8 mouse cellular contexts compared by ENCODE assay signal in genomic region chr5:75155741-75156553, GRCm38 (mm10). TPM values are rescaled to one million over a fixed set of nuclear protein-coding genes. Genes with fewer than 3 reads are reported as not detected.
DNase-seq lines count a peak whose midpoint lies in the region; ATAC-seq and TF ChIP-seq lines count a peak whose summit lies in the region.

No protein-coding gene starts in this region.

- ATAC-seq in embryonic facial prominence, embryonic 14.5 days (ENCODE audit: low read depth), result peak; percentile 84
- peak; percentile 88 for ATAC-seq in heart, embryonic 12.5 days (ENCODE audit: insufficient number of reproducible peaks, low FRiP score)
- peak; percentile 89 for ATAC-seq in kidney, embryonic 15.5 days (replicated peaks; ENCODE audit: low FRiP score)
- ATAC-seq in liver, embryonic 11.5 days (replicated peaks; ENCODE audit: low FRiP score), result peak; percentile 84

- no peaks in the 10 kb centered on the region for H3K9me3 ChIP-seq in embryonic facial prominence, embryonic 14.5 days (ENCODE audit: control insufficient read depth, low read length)
- no peaks in the 10 kb centered on the region for H3K9me3 ChIP-seq in heart, embryonic 12.5 days (replicated peaks)
- H3K9me3 ChIP-seq in kidney, embryonic 15.5 days (replicated peaks), result no peaks in the 10 kb centered on the region
- H3K9me3 ChIP-seq in liver, embryonic 11.5 days (ENCODE audit: control insufficient read depth, low read length), result no peaks in the 10 kb centered on the region

- peak overlapping the region; percentile 98 for H3K9ac ChIP-seq in embryonic facial prominence, embryonic 14.5 days (ENCODE audit: low read depth, low read length)
- H3K9ac ChIP-seq in heart, embryonic 12.5 days, result peak overlapping the region; percentile 70
- H3K9ac ChIP-seq in kidney, embryonic 15.5 days, result peak overlapping the region; percentile 45
- peak overlapping the region; percentile 45 for H3K9ac ChIP-seq in liver, embryonic 11.5 days (ENCODE audit: low read depth, low read length)

- no peak overlapping the region for H3K27ac ChIP-seq in bone marrow, adult 2 months (ENCODE audit: control insufficient read depth, insufficient read depth, low read depth, low read length, poor library complexity)
- H3K27ac ChIP-seq in embryonic facial prominence, embryonic 14.5 days (replicated peaks; ENCODE audit: low read depth, low read length), result peak overlapping the region; percentile 99
- peak overlapping the region; percentile 73 for H3K27ac ChIP-seq in heart, embryonic 12.5 days (ENCODE audit: poor library complexity, severe bottlenecking)
- peak overlapping the region; percentile 81 for H3K27ac ChIP-seq in kidney, embryonic 15.5 days
- H3K27ac ChIP-seq in liver, embryonic 11.5 days (ENCODE audit: low read depth, low read length), result peak overlapping the region; percentile 56

- peak overlapping the region; percentile 63 for H3K4me2 ChIP-seq in embryonic facial prominence, embryonic 14.5 days (ENCODE audit: low read depth, low read length)
- H3K4me2 ChIP-seq in heart, embryonic 12.5 days, result peak overlapping the region; percentile 85
- peak overlapping the region; percentile 86 for H3K4me2 ChIP-seq in kidney, embryonic 15.5 days
- peak overlapping the region; percentile 76 for H3K4me2 ChIP-seq in liver, embryonic 11.5 days

- H3K4me1 ChIP-seq in bone marrow, adult 2 months (ENCODE audit: control insufficient read depth, insufficient read depth, low read length), result no peaks in the 10 kb centered on the region; the same call in 1 of the 2 replicates
- 0 out of 2 replicates have a peak, but pooled peaks cover 1% of the 10 kb centered on the region for H3K4me1 ChIP-seq in embryonic facial prominence, embryonic 14.5 days (ENCODE audit: control insufficient read depth, insufficient read depth, low read length)
- H3K4me1 ChIP-seq in heart, embryonic 12.5 days (replicated peaks), result peaks cover 32% of the 10 kb centered on the region
- peaks cover 32% of the 10 kb centered on the region for H3K4me1 ChIP-seq in kidney, embryonic 15.5 days
- H3K4me1 ChIP-seq in liver, embryonic 11.5 days (replicated peaks; ENCODE audit: control insufficient read depth, insufficient read depth, low read length), result no peaks in the 10 kb centered on the region; the same call in 1 of the 2 replicates

- TF ChIP-seq CTCF in bone marrow, adult 2 months (IDR thresholded peaks at IDR 0.05; ENCODE audit: control insufficient read depth, insufficient read depth, low read length), result peak; percentile 50

- TF ChIP-seq POLR2A in bone marrow, adult 2 months (IDR thresholded peaks at IDR 0.05; ENCODE audit: borderline replicate concordance, control insufficient read depth, low read depth, low read length), result no peak

- H3K4me3 ChIP-seq in bone marrow, adult 2 months (replicated peaks; ENCODE audit: control insufficient read depth, low read depth, low read length), result no peak overlapping the region
- peak overlapping the region; percentile 62 for H3K4me3 ChIP-seq in embryonic facial prominence, embryonic 14.5 days (ENCODE audit: low read depth, low read length)
- H3K4me3 ChIP-seq in heart, embryonic 12.5 days, result peak overlapping the region; percentile 55
- peak overlapping the region; percentile 56 for H3K4me3 ChIP-seq in kidney, embryonic 15.5 days (replicated peaks)
- peak overlapping the region; percentile 52 for H3K4me3 ChIP-seq in liver, embryonic 11.5 days (ENCODE audit: low read depth, low read length)

- DNase-seq in A20 (ENCODE audit: low read depth, low spot score), result peak; percentile 53
- peak; percentile 91 for DNase-seq in embryonic facial prominence, embryonic 14.5 days (ENCODE audit: low spot score)
- peak; percentile 77 for DNase-seq in liver, embryonic 11.5 days (ENCODE audit: low spot score)
- DNase-seq in naive thymus-derived CD4-positive, alpha-beta T cell, adult 2 months (ENCODE audit: low read depth), result peak; percentile 45
- DNase-seq in splenic B cell, adult 2 months (ENCODE audit: low read depth, low spot score), result peak; percentile 50

- H3K27me3 ChIP-seq in embryonic facial prominence, embryonic 14.5 days (replicated peaks; ENCODE audit: control insufficient read depth, insufficient read depth, low read length), result peaks cover 15% of the 10 kb centered on the region
- H3K27me3 ChIP-seq in heart, embryonic 12.5 days (replicated peaks), result peaks cover 26% of the 10 kb centered on the region
- H3K27me3 ChIP-seq in kidney, embryonic 15.5 days, result peaks cover 48% of the 10 kb centered on the region
- H3K27me3 ChIP-seq in liver, embryonic 11.5 days (replicated peaks; ENCODE audit: control insufficient read depth, insufficient read depth, low read length), result peaks cover 57% of the 10 kb centered on the region
- no peaks in the 10 kb centered on the region for H3K27me3 ChIP-seq in splenic B cell, adult 2 months (ENCODE audit: control insufficient read depth, insufficient read depth, low read length, poor library complexity, severe bottlenecking)

- under 1% methylated on average over 52 of the region's 52 CpGs for WGBS in bone marrow, adult 2 months
- WGBS in embryonic facial prominence, embryonic 14.5 days, result 0% methylated on average over 30 of the region's 52 CpGs
- under 1% methylated on average over 50 of the region's 52 CpGs for WGBS in heart, embryonic 12.5 days
- WGBS in kidney, embryonic 15.5 days, result 0% methylated on average over 52 of the region's 52 CpGs
- WGBS in liver, embryonic 11.5 days, result 0% methylated on average over 51 of the region's 52 CpGs

- peaks cover 17% of the 10 kb centered on the region for H3K36me3 ChIP-seq in embryonic facial prominence, embryonic 14.5 days (ENCODE audit: control insufficient read depth, insufficient read depth, low read length)
- no peaks in the 10 kb centered on the region for H3K36me3 ChIP-seq in heart, embryonic 12.5 days
- no peaks in the 10 kb centered on the region for H3K36me3 ChIP-seq in kidney, embryonic 15.5 days
- H3K36me3 ChIP-seq in liver, embryonic 11.5 days (ENCODE audit: control insufficient read depth, insufficient read depth, low read length), result no peaks in the 10 kb centered on the region
- H3K36me3 ChIP-seq in splenic B cell, adult 2 months (ENCODE audit: control insufficient read depth, insufficient read depth, low read length, poor library complexity, severe bottlenecking), result no peaks in the 10 kb centered on the region

RNA-seq across cellular contexts. Expression of gene Pdgfra, which starts 3.9 kb away (rescaled TPM):
- polyA plus RNA-seq in bone marrow, adult 2 months (2011; ENCODE audit: insufficient read depth, insufficient read length, low replicate concordance, missing spikeins), result 3.7 and 4.1 TPM in 2 replicates
- polyA plus RNA-seq in embryonic facial prominence, embryonic 14.5 days (2014; fragmentation: Nextera tagmentation; extraction: Ambion mirVana), result 81.3 and 100 TPM in 2 replicates
- polyA plus RNA-seq in heart, embryonic 12.5 days (2016; fragmentation: Nextera tagmentation; extraction: Ambion mirVana), result 41.2 and 41.3 TPM in 2 replicates
- 40.0 and 47.3 TPM in 2 replicates for polyA plus RNA-seq in kidney, embryonic 15.5 days (2015; fragmentation: Nextera tagmentation; extraction: Ambion mirVana)
- 21.9 and 29.4 TPM in 2 replicates for polyA plus RNA-seq in liver, embryonic 11.5 days (2014; fragmentation: Nextera tagmentation; extraction: Ambion mirVana)

Comparison
In these comparisons a context has a peak if more than half of its experiments do, and no peak if none do; other contexts are left out.
1. H3K9ac ChIP-seq: peak in every context shown above with its lines; median percentile 98 in embryonic facial prominence, embryonic 14.5 days; 70 in heart, embryonic 12.5 days; 45 in kidney, embryonic 15.5 days; 45 in liver, embryonic 11.5 days.